Mouse (Mus musculus) kidney, embryonic 15.5 days (tissue): Measurements from ENCODE around the gene Olfr307. TPM values are rescaled to one million over a fixed set of nuclear protein-coding genes. Genes with fewer than 3 reads are reported as not detected.
"Not testable (repeated sequence)": the region's sequence is repeated elsewhere in the genome, so short reads cannot be mapped to it uniquely, and the experiment has no call there.

ENCODE experiments used
- ATAC-seq: fragments of 200-750 bp; cut with Nextera tagmentation; replicated peaks from 2 replicates; pipeline ENCODE4 v1.8.0; 2017; ENCODE audit warnings: moderate TSS enrichment; ENCODE audit not compliant: low FRiP score
- H3K27ac ChIP-seq: fragments of 300-500 bp; sonication (generic); 2 replicates; pipeline ENCODE4 v1.5.1; 2015; ENCODE audit warnings: mild to moderate bottlenecking, inconsistent platforms
- H3K27me3 ChIP-seq: fragments of 300-500 bp; sonication (generic); 2 replicates; pipeline ENCODE4 v1.6.1; 2015; ENCODE audit warnings: inconsistent platforms
- H3K36me3 ChIP-seq: fragments of 300-500 bp; sonication (generic); 2 replicates; pipeline ENCODE4 v1.6.1; 2015; ENCODE audit warnings: inconsistent platforms
- H3K4me1 ChIP-seq: fragments of 300-500 bp; sonication (generic); 2 replicates; pipeline ENCODE4 v1.6.1; 2015; ENCODE audit warnings: inconsistent platforms
- H3K4me2 ChIP-seq: fragments of 300-500 bp; sonication (generic); 2 replicates; pipeline ENCODE4 v1.6.1; 2015; ENCODE audit warnings: moderate library complexity, mild to moderate bottlenecking, inconsistent platforms
- H3K4me3 ChIP-seq: fragments of 300-500 bp; sonication (generic); replicated peaks from 2 replicates; pipeline ENCODE4 v1.5.1; 2015; ENCODE audit warnings: mild to moderate bottlenecking, inconsistent platforms
- H3K9ac ChIP-seq: fragments of 300-500 bp; sonication (generic); 2 replicates; pipeline ENCODE4 v1.6.1; 2015; ENCODE audit warnings: mild to moderate bottlenecking, inconsistent platforms
- H3K9me3 ChIP-seq: fragments of 300-500 bp; sonication (generic); replicated peaks from 2 replicates; pipeline ENCODE4 v1.6.1; 2016; ENCODE audit warnings: inconsistent platforms
- WGBS: fragments of 180-500 bp; shearing (Covaris S2); methylation state at CpG from one replicate; pipeline ENCODE4 v1.1.7; 2015; ENCODE audit warnings: mixed read lengths; 5-methylcytosine and 5-hydroxymethylcytosine counted together
- polyA plus RNA-seq: library from polyadenylated mRNA; unstranded; fragments of >200 nt; fragmentation: Nextera tagmentation; extraction: Ambion mirVana; gene quantifications from 2 replicates; pipeline ENCODE4 v1.2.1, GENCODE M21; 2015

Gene Olfr307
- not detected in 2 replicates for polyA plus RNA-seq

- no peak within 1 kb of the TSS for H3K4me2 ChIP-seq
- H3K27me3 ChIP-seq, result no peaks in the 10 kb centered on the region
- no peak within 1 kb of the TSS for H3K9ac ChIP-seq
- H3K4me3 ChIP-seq, result no peak within 1 kb of the TSS
- H3K9me3 ChIP-seq, result no peaks in the 10 kb centered on the region
- H3K27ac ChIP-seq, result no peak within 1 kb of the TSS
- H3K36me3 ChIP-seq, result no peaks in the 10 kb centered on the region
- 76% methylated on average over 1 of the region's 1 CpGs for WGBS
- no peaks in the 10 kb centered on the region for H3K4me1 ChIP-seq
- ATAC-seq, result no peak
Observed at GRCm38 (mm10) chr7:86337486-86337885, at the start of gene Olfr307. Gene Olfr307 (minus strand): TSS chr7:86337586.

DNA sequence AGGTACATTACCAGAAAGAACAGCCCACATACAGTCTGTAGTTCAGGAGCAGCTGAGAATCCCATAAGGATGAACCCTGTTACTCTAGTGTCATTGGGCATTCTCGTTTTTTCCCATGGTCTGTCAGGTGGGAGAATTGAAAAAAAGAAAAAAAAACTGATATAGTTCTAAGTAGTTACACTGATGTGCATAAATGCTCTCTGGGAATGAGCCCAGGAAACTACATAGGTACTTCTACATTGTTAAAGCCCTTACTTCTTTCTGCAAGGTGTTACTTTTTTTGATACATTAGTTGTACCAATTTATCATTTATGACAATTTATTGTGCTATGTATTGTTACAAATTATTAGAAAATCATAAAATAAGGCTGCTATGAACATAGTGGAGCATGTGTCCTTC is 49.2 kb upstream of the Olfr307 start, which contains the start of gene Olfr304:
Gene Olfr304, minus strand, starts transcription at position 101 of the 400 bp plus-strand sequence.
- WGBS, result 72% methylated on average over 1 of the region's 1 CpGs
- H3K4me2 ChIP-seq, result no peak within 1 kb of the TSS
- no peak within 1 kb of the TSS for H3K27ac ChIP-seq
- H3K9ac ChIP-seq, result no peak within 1 kb of the TSS
- no peak for ATAC-seq
- H3K9me3 ChIP-seq, result no peaks in the 10 kb centered on the region
- H3K4me1 ChIP-seq, result no peaks in the 10 kb centered on the region
- H3K36me3 ChIP-seq, result no peaks in the 10 kb centered on the region
- H3K4me3 ChIP-seq, result no peak within 1 kb of the TSS
- H3K27me3 ChIP-seq, result no peaks in the 10 kb centered on the region

DNA sequence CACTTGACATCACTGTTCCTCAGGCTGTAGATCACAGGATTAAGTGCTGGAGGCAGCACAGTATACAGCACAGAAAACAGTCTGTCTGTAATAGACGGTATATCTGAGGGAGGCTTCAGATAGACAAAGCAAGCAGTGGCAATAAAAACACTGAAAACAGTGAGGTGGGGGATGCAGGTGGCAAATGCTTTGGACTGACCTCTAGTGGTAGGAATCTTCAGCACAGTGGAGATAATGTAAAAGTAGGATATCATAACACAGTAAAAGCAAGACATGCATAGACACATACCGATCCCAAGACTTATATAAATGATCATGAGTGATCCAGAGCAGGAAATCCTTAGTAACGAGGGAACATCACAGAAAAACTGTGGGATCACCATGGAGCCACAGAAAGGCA is 48.4 kb upstream of the Olfr307 start:
- H3K9ac ChIP-seq, result no peak overlapping the region
- no peaks in the 10 kb centered on the region for H3K9me3 ChIP-seq
- no peak overlapping the region for H3K27ac ChIP-seq
- no peaks in the 10 kb centered on the region for H3K27me3 ChIP-seq
- H3K4me1 ChIP-seq, result no peaks in the 10 kb centered on the region
- no peaks in the 10 kb centered on the region for H3K36me3 ChIP-seq
- H3K4me2 ChIP-seq, result no peak overlapping the region
- H3K4me3 ChIP-seq, result no peak overlapping the region
- WGBS, result 68% methylated on average over 3 of the region's 3 CpGs
- no peak for ATAC-seq

DNA sequence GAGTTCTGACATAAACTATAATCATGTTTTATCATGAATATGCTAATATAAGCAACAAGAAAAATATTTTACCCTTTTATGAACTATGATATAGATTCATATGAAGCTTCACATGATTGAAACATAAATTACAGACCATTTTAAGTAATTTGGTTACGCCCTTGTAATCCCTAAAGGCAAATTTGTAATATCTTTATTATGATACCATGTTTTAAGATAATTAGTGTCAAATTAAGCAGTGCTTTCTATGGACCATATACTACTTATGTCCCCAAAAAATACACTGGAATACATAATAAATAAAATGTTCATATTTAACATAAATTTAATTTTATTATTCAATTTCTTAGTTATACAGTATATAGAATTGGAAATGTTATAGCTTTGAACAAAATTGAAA is 29.4 kb upstream of the Olfr307 start, which contains the start of gene Olfr305:
Gene Olfr305, minus strand, starts transcription at position 101 of the 400 bp plus-strand sequence.
- Histone ChIP-seq H3K4me2 (no peak within 1 kb of the TSS), H3K27ac (no peak within 1 kb of the TSS), H3K36me3 (no peaks in the 10 kb centered on the region), H3K9ac (no peak within 1 kb of the TSS), H3K9me3 (no peaks in the 10 kb centered on the region), H3K4me3 (no peak within 1 kb of the TSS), H3K27me3 (no peaks in the 10 kb centered on the region), H3K4me1 (no peaks in the 10 kb centered on the region)
- no peak for ATAC-seq
- 84% methylated on average over 1 of the region's 1 CpGs for WGBS

DNA sequence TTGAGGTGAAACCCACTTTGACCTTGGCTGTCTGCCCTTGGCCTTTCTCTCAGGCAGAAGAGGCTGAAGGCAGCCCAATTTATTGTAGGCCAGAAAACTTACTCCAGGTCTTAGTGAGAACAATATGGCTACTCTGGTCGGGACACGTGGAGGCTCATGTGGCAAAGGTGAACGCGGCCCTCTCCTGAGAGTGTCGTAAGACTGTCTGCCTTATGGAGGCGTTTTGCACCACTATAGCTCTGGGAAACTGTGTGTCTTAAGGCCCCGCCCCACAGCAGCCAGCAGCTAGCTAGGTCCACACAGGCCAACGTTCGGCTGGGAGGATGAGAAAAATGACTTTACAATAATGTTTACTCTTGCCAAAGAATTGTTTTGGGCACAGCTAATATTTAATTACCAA is 8.9 kb upstream of the Olfr307 start:
- ATAC-seq, H3K27me3 ChIP-seq, H3K4me1 ChIP-seq, H3K36me3 ChIP-seq, H3K9me3 ChIP-seq, H3K4me2 ChIP-seq, H3K4me3 ChIP-seq, H3K27ac ChIP-seq, H3K9ac ChIP-seq: not testable (repeated sequence)
- 87% methylated on average over 9 of the region's 9 CpGs for WGBS

DNA sequence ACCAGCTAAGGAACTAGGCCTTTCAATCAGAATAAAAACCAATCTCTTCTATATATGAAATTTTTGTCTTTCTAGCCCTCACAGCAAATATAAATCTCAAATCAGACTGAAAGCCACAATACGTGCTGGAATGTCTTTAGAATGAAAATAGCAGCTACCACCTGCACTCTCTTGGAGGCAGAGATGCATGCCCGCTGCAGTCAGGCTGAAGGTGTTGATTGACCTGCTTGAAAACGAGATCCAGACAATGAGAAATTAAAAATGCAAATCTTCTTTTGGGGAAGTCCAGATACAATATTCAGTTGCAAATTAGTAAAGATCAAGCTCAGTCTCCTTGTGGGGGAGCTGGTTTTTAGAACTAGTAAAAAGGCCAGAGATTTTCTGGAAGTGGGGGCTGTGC is 6.9 kb upstream of the Olfr307 start:
- WGBS, result 77% methylated on average over 3 of the region's 3 CpGs

DNA sequence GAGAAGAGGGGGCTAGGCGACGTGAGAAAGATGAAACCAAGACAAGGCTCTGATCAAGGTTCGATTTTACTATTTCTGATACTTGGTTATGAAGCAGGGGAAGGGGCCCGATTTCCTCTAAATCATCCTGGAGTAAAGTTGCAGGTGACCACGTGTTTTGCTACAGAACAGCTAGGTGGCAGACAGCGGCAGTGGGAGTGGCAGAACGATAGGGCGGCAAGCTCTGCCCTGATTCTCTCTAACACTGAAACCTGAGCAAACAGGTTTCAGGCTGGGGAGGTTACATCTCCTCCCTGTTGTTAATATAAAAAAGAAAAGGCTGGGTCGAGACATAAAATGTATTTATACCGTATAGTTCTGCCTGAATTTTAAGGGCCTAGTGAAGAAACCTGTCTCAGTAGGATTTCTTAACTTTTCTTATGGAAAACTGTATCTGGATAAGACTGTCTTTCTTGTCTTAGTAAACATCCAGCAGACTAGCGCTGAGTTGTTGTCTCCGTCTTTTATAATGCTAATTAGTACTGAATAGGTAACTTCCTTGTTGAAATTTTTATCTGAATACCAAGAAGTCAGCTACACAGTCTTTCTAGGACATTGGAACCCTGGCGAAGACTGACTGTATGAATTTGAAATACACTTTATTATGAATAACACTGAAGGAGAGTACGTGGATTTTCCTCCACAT is 5.6 kb upstream of the Olfr307 start:
- 71% methylated on average over 14 of the region's 14 CpGs for WGBS
- no peak for ATAC-seq
- Histone ChIP-seq H3K4me2 (no peak overlapping the region), H3K4me3 (no peak overlapping the region), H3K27me3 (no peaks in the 10 kb centered on the region), H3K4me1 (no peaks in the 10 kb centered on the region), H3K9me3 (no peaks in the 10 kb centered on the region), H3K9ac (no peak overlapping the region), H3K36me3 (no peaks in the 10 kb centered on the region), H3K27ac (no peak overlapping the region)

More for the DNA sequence above, 6.9 kb upstream of the Olfr307 start:
- Histone ChIP-seq H3K36me3 (no peaks in the 10 kb centered on the region), H3K4me1 (no peaks in the 10 kb centered on the region), H3K9me3 (no peaks in the 10 kb centered on the region), H3K4me3 (no peak overlapping the region), H3K27ac (no peak overlapping the region), H3K27me3 (no peaks in the 10 kb centered on the region), H3K4me2 (no peak overlapping the region), H3K9ac (no peak overlapping the region)
- no peak for ATAC-seq

- no peaks in the 10 kb centered on the region for H3K9me3 ChIP-seq
- no peak within 1 kb of the TSS for H3K9ac ChIP-seq
- no peak within 1 kb of the TSS for H3K4me2 ChIP-seq
- H3K4me3 ChIP-seq, result no peak within 1 kb of the TSS
- no peaks in the 10 kb centered on the region for H3K36me3 ChIP-seq
- no peak within 1 kb of the TSS for H3K27ac ChIP-seq
- ATAC-seq, result no peak
- H3K4me1 ChIP-seq, result no peaks in the 10 kb centered on the region
- no peaks in the 10 kb centered on the region for H3K27me3 ChIP-seq
Observed at GRCm38 (mm10) chr7:86325530-86325929, 11.9 kb downstream of the Olfr307 start, which contains the start of gene Olfr308. Gene Olfr308 (minus strand): TSS chr7:86325630.

- no peak overlapping the region for H3K27ac ChIP-seq
- no peaks in the 10 kb centered on the region for H3K9me3 ChIP-seq
- no peaks in the 10 kb centered on the region for H3K27me3 ChIP-seq
- H3K4me3 ChIP-seq, result no peak overlapping the region
- no peak for ATAC-seq
- H3K4me2 ChIP-seq, result no peak overlapping the region
- no peaks in the 10 kb centered on the region for H3K4me1 ChIP-seq
- WGBS, result 94% methylated on average over 2 of the region's 2 CpGs
- no peaks in the 10 kb centered on the region for H3K36me3 ChIP-seq
- no peak overlapping the region for H3K9ac ChIP-seq
Observed at GRCm38 (mm10) chr7:86321323-86321722, 16.1 kb downstream of the Olfr307 start.

DNA sequence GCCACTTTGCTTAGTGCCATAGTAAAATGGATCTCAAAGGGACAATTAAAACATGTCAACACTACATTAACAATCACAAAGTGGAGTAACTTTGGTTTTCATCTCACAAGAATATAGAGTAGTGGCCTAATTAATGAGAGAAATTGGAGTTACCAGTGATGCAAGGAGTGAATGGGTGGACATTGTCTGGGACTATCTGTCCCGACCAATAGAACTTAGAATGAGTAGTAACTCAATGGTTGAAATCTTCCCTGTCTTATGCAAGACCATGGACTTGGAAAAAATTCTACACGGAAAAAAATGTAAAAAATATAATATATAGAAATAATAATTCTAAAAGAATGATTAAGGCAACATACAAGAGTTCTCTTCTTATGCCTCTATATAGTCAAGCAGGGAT is 23.8 kb downstream of the Olfr307 start, which contains the start of gene Olfr309:
Gene Olfr309, minus strand, starts transcription at position 101 of the 400 bp plus-strand sequence.
- WGBS, result 73% methylated on average over 2 of the region's 2 CpGs
- Histone ChIP-seq H3K27me3 (no peaks in the 10 kb centered on the region), H3K9ac (no peak within 1 kb of the TSS), H3K4me2 (no peak within 1 kb of the TSS), H3K36me3 (no peaks in the 10 kb centered on the region), H3K27ac (no peak within 1 kb of the TSS), H3K4me3 (no peak within 1 kb of the TSS), H3K9me3 (no peaks in the 10 kb centered on the region), H3K4me1 (no peaks in the 10 kb centered on the region)
- no peak for ATAC-seq
